Mouse (Mus musculus) liver, embryonic 14.5 days (tissue): Measurements from ENCODE around the gene Dnm2. TPM values are rescaled to one million over a fixed set of nuclear protein-coding genes. Genes with fewer than 3 reads are reported as not detected.
A peak's percentile ranks its signal among the peaks of the same experiment; 100 is the strongest.

Experiments
- ATAC-seq: fragments of 200-750 bp; cut with Nextera tagmentation; 2 replicates; pipeline ENCODE4 v1.8.0; 2017; ENCODE audit warnings: moderate number of reproducible peaks, mild to moderate bottlenecking, moderate library complexity; ENCODE audit not compliant: insufficient read depth
- DNase-seq, 3 experiments: peaks; one replicate each; pipeline ENCODE4 v3.0.0-alpha.2; 2012 to 2013; ENCODE audit warnings: low read depth in 3 of 3, low spot score in 3 of 3
- H3K27ac ChIP-seq: fragments of 300-500 bp; sonication (generic); 2 replicates; pipeline ENCODE4 v1.5.1; 2014; ENCODE audit warnings: moderate library complexity, mild to moderate bottlenecking, control low read depth, inconsistent platforms
- H3K27me3 ChIP-seq: fragments of 300-500 bp; sonication (generic); 2 replicates; pipeline ENCODE4 v1.6.1; 2014; ENCODE audit warnings: mild to moderate bottlenecking, low read length, moderate library complexity; ENCODE audit not compliant: control insufficient read depth, insufficient read depth
- H3K36me3 ChIP-seq: fragments of 300-500 bp; sonication (generic); replicated peaks from 2 replicates; pipeline ENCODE4 v1.6.1; 2014; ENCODE audit warnings: low read depth; ENCODE audit not compliant: control insufficient read depth, insufficient read depth
- H3K4me1 ChIP-seq, 2 experiments: fragments of 200-500 bp in 1 of 2; fragments of 300-500 bp in 1 of 2; sonication (generic) in 1 of 2; replicated peaks; 2 replicates each; pipeline ENCODE4 v1.6.1; 2012 to 2014; ENCODE audit warnings: antibody characterized with exemption in 1 of 2, inconsistent platforms in 1 of 2, low read length in 1 of 2; ENCODE audit not compliant: control insufficient read depth in 2 of 2, insufficient read depth in 2 of 2
- H3K4me2 ChIP-seq: fragments of 300-500 bp; sonication (generic); 2 replicates; pipeline ENCODE4 v1.6.1; 2014; ENCODE audit warnings: low read depth, mild to moderate bottlenecking, control low read depth, moderate library complexity
- H3K4me3 ChIP-seq, 2 experiments: fragments of 200-500 bp in 1 of 2; fragments of 300-500 bp in 1 of 2; sonication (generic) in 1 of 2; 2 replicates each; pipeline ENCODE4 v1.5.1; 2012 to 2014; ENCODE audit warnings: low read depth in 2 of 2, low read length in 2 of 2, mild to moderate bottlenecking in 2 of 2, control low read depth in 1 of 2, inconsistent platforms in 1 of 2, moderate library complexity in 1 of 2; ENCODE audit not compliant: insufficient read depth in 1 of 2
- H3K9ac ChIP-seq: fragments of 300-500 bp; sonication (generic); replicated peaks from 2 replicates; pipeline ENCODE4 v1.6.1; 2014; ENCODE audit warnings: mild to moderate bottlenecking, control low read depth, moderate library complexity
- H3K9me3 ChIP-seq: fragments of 300-500 bp; sonication (generic); 2 replicates; pipeline ENCODE4 v1.6.1; 2016; ENCODE audit warnings: low read length, mixed read lengths; ENCODE audit not compliant: control insufficient read depth
- CTCF ChIP-seq: IDR thresholded peaks from 2 replicates; pipeline ENCODE4 v1.5.1; 2016; ENCODE audit warnings: antibody characterized with exemption, low read depth, control low read depth
- EP300 ChIP-seq: IDR thresholded peaks from 2 replicates; pipeline ENCODE4 v1.6.1; 2016; ENCODE audit warnings: antibody characterized with exemption, low read depth
- WGBS: fragments of 180-500 bp; shearing (Covaris S2); extraction: QIAGEN DNeasy Blood & Tissue Kit; methylation state at CpG from one replicate; pipeline ENCODE4 v1.1.7; 2014; ENCODE audit not compliant: insufficient replicate concordance; 5-methylcytosine and 5-hydroxymethylcytosine counted together
- polyA plus RNA-seq, 2 experiments: library from polyadenylated mRNA; depleted of rRNA in 1 of 2; stranded (reverse) in 1 of 2; unstranded in 1 of 2; fragments of >200 nt; fragmentation: Nextera tagmentation in 1 of 2; extraction: Ambion mirVana in 1 of 2; gene quantifications; 2 replicates each; pipeline versions ENCODE4 v1.2.1 to v1.2.3; 2012 to 2014

The Dnm2 gene
- polyA plus RNA-seq (2012; rRNA removed) (30.7 and 31.6 TPM in 2 replicates), polyA plus RNA-seq (2014; fragmentation: Nextera tagmentation; extraction: Ambion mirVana) (36.8 and 41.8 TPM in 2 replicates)

DNA sequence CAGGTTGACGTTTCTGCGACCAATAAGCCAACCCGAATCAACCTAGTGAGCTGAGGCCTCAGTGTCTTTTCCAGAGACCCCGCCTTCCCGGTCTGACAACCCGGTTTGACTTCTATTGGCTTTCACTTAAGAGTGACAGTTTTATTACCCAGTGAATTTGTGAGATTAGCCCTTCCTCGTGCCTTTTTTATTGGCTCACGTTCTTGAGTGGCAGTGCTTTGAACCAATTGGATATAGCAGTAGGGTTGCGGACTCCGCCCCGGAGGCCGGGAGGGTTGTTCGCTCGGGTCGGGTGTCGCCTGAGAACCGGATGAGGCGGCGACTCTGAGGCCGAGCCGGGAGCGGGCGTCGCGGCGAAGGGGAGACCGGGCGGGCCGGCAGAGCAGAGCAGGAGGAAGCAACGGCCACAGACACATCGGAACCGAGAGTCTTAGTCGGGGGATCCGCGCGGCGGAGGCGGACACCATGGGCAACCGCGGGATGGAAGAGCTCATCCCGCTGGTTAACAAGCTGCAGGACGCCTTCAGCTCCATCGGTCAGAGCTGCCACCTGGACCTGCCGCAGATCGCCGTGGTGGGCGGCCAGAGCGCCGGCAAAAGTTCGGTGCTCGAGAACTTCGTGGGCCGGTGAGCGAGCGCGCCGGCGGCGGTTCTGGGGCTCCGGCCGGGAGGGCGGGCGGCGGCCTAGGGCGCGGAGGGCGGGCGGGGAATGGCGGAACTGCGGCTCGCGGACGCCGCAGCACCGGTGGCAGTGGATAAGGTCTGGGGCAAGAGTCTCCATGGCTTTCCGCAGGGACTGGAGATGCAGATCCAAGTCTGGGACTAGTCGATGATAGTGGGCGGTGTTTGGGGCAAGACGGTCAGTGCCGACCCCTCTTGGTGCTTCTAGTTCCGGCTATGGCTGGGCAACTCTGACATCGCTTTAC, at the start of gene Dnm2:
Gene Dnm2 (plus strand): TSS at position 278 of the 925 bp plus-strand sequence.
- H3K4me2 ChIP-seq: peak within 1 kb of the TSS; percentile 83
- peak within 1 kb of the TSS; percentile 96 for H3K9ac ChIP-seq
- no peaks in the 10 kb centered on the region for H3K9me3 ChIP-seq
- H3K27ac ChIP-seq: peak within 1 kb of the TSS; percentile 85
- peaks cover 16 to 18% of the 10 kb centered on the region in 2 experiments for H3K4me1 ChIP-seq
- H3K4me3 ChIP-seq: peak within 1 kb of the TSS; percentile 89 to 93
- TF ChIP-seq CTCF: no peak
- TF ChIP-seq EP300: peak; percentile 86
- ATAC-seq (peak; percentile 98), DNase-seq (peak; percentile 100)
- H3K27me3 ChIP-seq: no peaks in the 10 kb centered on the region
- H3K36me3 ChIP-seq: peaks cover 6% of the 10 kb centered on the region
- WGBS: under 1% methylated on average over 81 of the region's 82 CpGs

DNA sequence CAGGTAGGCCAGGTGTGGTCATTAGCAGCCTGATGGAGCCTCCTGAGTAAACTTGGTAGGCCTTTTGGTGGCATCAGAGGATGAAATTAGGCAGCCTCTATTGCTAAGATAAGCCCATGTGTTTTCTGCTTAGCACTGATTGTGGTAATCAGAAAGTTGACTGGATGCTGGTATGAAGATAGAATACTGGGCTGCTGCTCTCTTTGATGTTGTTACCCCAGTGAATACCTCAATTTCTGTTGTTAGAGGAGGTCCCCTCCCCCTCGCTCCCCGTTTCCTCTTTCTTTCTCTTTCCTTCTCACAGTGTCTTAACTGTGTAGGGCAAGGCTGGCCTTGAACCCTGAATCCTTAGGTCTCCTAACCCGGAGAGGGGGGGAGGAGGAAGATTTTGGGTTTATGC, 45.5 kb upstream of the Dnm2 start:
- whole genome bisulfite sequencing: 57% methylated on average over 3 of the region's 3 CpGs
- Histone ChIP-seq H3K4me2 (0 out of 2 replicates have a peak overlapping the region, but pooled peaks have one; percentile 9), H3K4me1 (peaks cover 19 to 24% of the 10 kb centered on the region in 2 experiments), H3K9ac (no peak overlapping the region), H3K27ac (no peak overlapping the region), H3K36me3 (no peaks in the 10 kb centered on the region; the same call in 1 of the 2 replicates), H3K4me3 (no peak overlapping the region), H3K9me3 (no peaks in the 10 kb centered on the region), H3K27me3 (no peaks in the 10 kb centered on the region)
- peak in 1 of 3 experiments; percentile 37 for DNase-seq
- ATAC-seq: peak; percentile 58; the same call in 1 of the 2 replicates
- TF ChIP-seq CTCF (no peak), EP300 (peak; percentile 76)

DNA sequence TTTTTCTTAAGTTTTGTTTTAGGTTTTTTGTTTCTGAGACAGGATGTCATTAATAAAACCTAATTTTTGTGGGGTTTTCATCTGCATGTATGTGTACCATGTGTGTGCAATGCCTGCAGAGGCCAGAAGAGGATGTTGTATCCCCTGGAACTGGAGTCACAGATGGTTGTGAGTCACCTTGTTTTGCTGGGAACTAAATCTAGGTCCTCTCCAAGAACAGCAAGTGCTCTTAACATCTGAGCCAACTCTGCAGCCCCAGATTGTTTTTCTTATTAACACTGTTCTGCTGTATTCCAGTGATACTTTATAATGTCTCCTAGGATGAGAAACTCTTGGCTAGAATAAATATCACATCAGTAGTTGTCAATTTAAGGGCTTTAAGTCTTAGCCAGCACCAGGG, 43.8 kb upstream of the Dnm2 start:
- no peaks in the 10 kb centered on the region for H3K9me3 ChIP-seq
- no peaks in the 10 kb centered on the region; the same call in 1 of the 2 replicates for H3K36me3 ChIP-seq
- no peak for DNase-seq
- H3K9ac ChIP-seq: no peak overlapping the region
- no peak overlapping the region for H3K27ac ChIP-seq
- ATAC-seq: no peak
- H3K4me3 ChIP-seq: no peak overlapping the region
- H3K27me3 ChIP-seq: no peaks in the 10 kb centered on the region
- peaks cover 19 to 28% of the 10 kb centered on the region in 2 experiments for H3K4me1 ChIP-seq
- H3K4me2 ChIP-seq: no peak overlapping the region
- TF ChIP-seq CTCF (no peak), EP300 (no peak)

DNA sequence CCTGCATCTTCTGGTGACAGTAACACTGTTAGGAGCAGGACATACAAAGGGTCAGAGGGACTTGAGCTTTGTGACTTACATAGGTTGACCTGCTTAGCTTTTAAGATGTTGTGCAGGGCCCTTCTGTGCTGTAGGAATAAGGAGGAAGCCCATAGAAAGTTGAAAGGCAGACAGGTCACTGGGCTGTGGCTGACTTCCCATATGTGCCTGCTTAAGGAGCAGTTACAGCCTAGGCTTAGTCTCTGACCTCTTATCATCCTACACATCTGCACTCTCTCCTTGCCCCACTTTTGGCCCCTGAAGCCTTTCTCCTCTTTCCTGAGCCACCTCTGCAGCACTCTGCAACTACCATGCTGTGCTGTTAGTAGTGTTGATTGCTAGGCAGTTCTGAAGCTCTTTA, 40.7 kb upstream of the Dnm2 start:
- H3K4me2 ChIP-seq: no peak overlapping the region
- ATAC-seq: 0 out of 2 replicates have a peak, but pooled peaks have one; percentile 18
- TF ChIP-seq EP300 (no peak), CTCF (no peak)
- H3K9ac ChIP-seq: no peak overlapping the region
- H3K36me3 ChIP-seq: peaks cover under 1% of the 10 kb centered on the region; the same call in 1 of the 2 replicates
- no peaks in the 10 kb centered on the region for H3K27me3 ChIP-seq
- H3K4me3 ChIP-seq: no peak overlapping the region
- no peak for DNase-seq
- H3K27ac ChIP-seq: no peak overlapping the region
- no peaks in the 10 kb centered on the region for H3K9me3 ChIP-seq
- peaks cover 10 to 14% of the 10 kb centered on the region in 2 experiments for H3K4me1 ChIP-seq

DNA sequence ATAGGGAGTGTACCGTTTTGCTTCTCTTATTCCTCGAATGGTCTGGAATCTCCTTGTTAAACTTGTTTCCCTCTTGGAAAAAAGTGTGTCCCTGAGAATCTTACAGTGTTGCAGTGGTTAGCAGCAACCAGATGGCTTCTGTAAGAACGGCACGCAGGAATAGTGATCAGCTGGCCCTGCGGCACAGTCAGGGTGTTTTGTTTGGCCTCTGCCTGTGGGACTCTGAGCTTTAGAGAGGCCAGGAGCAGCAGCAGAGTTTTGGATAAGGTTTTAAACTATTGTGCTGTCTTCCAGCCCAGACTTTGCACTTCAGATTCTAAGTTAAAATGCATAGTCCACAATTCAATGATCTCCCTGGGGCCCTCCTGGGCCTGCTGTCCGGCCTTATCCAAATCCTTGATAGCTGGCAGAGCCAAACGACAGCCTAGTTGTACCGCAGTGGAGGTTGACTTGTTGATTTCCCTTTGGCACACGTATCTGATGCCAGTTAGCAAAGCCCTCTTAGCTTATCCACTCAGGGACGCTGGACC, 32.0 kb upstream of the Dnm2 start:
- no peaks in the 10 kb centered on the region for H3K27me3 ChIP-seq
- WGBS: 80% methylated on average over 10 of the region's 10 CpGs
- ATAC-seq (no peak), DNase-seq (no peak)
- H3K36me3 ChIP-seq: peaks cover 46% of the 10 kb centered on the region
- no peak overlapping the region for H3K27ac ChIP-seq
- no peaks in the 10 kb centered on the region for H3K4me1 ChIP-seq
- TF ChIP-seq CTCF (no peak), EP300 (no peak)
- H3K4me2 ChIP-seq: no peak overlapping the region
- H3K4me3 ChIP-seq: no peak overlapping the region
- H3K9me3 ChIP-seq: no peaks in the 10 kb centered on the region
- no peak overlapping the region for H3K9ac ChIP-seq
